Mouse (Mus musculus): Measurements from ENCODE around the gene Gm42906. TPM values are rescaled to one million over a fixed set of nuclear protein-coding genes. Genes with fewer than 3 reads are reported as not detected.

The Gm42906 gene
- total RNA-seq, 2 experiments from 2014 or later: not detected

DNA sequence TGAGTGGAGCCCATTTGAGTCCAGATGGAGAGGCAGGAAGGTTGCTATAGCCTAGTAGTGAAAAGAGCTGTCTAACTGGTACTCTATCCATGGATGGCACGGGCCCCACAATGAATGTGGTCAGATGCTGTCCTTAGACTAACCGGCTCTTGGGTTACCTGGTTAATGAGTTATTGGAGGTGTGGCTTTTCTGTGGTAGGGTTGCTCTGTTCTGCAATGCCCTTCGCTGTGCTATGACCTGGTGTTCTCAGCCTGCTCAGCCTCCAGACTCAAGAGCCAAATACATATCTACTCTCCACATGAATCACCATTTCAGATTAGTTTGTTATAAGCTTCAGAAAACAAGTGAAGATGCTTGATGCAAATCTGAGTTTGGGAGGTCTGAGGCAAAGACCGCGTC lies 385.1 kb downstream of the Gm42906 start:
- Histone ChIP-seq H3K4me3 (no peak overlapping the region), H3K27ac (no peak overlapping the region)
- TF ChIP-seq CTCF (IDR thresholded peaks at IDR 0.05): no peak
- intact Hi-C loops (cut with DNase I): no loop called here
- DNase-seq (ENCODE audit: extremely low spot score in 1 of 2, low spot score in 2 of 2): no peak

DNA sequence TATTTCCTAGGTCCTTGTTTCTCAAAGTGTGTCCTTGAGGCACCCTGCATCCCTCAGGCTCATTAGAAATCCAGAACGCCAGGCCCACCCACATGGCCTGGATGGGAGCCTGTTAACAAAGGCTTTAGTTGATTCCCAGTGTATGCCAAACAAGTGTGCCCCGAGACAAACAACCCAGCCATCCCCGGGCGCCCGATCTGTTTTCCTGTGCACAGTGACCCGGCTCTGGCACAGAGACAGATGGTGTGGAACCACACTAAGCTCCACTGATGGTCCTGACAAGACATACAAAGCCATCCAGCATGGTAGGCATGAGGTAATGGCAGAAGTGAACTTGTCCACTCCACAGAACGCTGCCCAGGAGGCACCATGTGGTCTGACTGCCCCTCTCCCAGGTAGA lies 390.1 kb downstream of the Gm42906 start:
- Histone ChIP-seq H3K27ac (no peak overlapping the region), H3K4me3 (no peak overlapping the region)
- intact Hi-C loops (cut with DNase I): no loop called here
- no peak for DNase-seq (ENCODE audit: extremely low spot score in 1 of 2, low spot score in 2 of 2)
- TF ChIP-seq CTCF (IDR thresholded peaks at IDR 0.05): no peak

DNA sequence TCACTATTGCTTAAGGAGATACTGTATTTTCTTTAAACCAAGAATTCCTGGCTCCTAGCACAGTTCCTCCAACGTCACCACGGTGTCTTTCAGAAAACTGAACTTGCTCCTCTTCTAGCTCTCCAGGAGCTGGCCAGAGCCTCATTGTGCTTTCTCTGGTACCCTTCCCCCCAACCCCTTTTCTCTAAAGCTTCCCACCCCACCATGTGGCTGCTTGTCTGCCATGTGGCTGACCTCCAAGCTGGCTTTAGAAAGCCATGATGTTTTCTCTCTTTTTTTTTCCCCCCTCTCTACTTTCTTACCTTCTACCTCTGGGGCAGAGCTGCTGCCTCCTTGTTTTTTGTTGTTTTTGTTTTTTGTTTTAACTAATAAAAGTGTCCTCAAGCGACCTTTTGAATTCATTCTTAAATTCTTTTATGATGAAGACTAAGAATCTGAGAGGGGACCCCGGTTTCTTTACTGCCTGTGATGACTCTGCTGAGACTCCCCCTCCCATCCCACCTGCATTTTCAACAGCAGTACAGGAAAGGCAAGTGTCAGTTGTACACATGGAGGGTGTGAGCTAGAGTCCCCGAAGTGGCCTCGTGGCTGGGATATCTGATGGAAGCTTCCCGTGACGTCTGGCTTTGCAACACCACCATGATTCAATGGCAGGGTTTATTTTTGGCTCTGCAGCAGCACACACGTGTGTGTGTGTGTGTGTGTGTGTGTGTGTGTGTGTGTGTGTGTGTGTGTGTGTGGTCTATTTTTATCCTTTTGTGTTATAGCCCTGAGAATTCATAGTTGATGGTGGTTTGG lies 393.0 kb downstream of the Gm42906 start:
- intact Hi-C loops (cut with DNase I): no loop called here
- no peak for DNase-seq (ENCODE audit: extremely low spot score in 1 of 2, low spot score in 2 of 2)
- no peak for TF ChIP-seq CTCF (IDR thresholded peaks at IDR 0.05)

DNA sequence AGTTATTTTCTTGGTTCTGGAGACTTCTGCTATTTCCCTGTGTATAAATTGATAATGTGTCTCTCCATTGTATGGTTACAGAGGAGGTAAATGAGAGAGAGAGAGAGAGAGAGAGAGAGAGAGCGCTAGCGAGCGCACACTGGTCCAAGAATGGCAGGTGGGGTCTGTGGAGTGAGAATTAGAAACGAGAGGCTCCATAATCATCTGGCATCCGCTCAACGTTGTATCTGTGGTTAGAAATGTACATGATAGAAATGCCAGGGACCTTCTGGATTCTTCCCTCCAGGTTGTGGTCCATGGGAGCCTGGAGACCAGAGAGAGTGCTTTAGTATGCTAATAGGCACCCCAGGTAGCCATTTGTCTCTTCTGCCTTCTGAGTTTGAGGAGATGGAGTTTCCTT lies 399.1 kb downstream of the Gm42906 start:
- no peak for TF ChIP-seq CTCF (IDR thresholded peaks at IDR 0.05)
- Histone ChIP-seq H3K4me3 (no peak overlapping the region), H3K27ac (no peak overlapping the region)
- DNase-seq (ENCODE audit: extremely low spot score in 1 of 2, low spot score in 2 of 2): no peak
- intact Hi-C loops (cut with DNase I): no loop called here

More for the DNA sequence above, 393.0 kb downstream of the Gm42906 start:
- no peak overlapping the region for H3K4me3 ChIP-seq
- no peak overlapping the region for H3K27ac ChIP-seq

DNA sequence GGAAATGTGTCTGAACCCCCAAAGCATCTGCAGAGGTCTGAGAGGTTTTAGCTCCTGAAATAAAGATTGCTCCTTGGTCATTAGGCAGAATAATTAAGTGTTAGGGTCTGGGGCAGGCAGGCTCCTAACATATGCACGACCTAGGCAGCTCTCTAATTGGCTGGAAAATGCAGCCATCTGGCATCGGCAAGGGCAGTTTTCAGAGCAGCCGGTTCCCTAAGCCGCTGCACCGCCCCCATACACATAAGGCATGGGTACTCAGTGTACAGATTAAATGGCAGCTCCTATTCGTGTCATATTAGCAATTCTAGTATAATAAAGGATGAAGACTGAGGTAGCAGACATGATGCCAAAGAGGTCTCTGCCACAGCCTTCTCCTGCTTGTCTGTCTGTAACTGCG lies 400.8 kb downstream of the Gm42906 start:
- TF ChIP-seq CTCF (IDR thresholded peaks at IDR 0.05): no peak
- H3K4me3 ChIP-seq: no peak overlapping the region
- intact Hi-C loops (cut with DNase I): no loop called here
- no peak overlapping the region for H3K27ac ChIP-seq
- no peak for DNase-seq (ENCODE audit: extremely low spot score in 1 of 2, low spot score in 2 of 2)

DNA sequence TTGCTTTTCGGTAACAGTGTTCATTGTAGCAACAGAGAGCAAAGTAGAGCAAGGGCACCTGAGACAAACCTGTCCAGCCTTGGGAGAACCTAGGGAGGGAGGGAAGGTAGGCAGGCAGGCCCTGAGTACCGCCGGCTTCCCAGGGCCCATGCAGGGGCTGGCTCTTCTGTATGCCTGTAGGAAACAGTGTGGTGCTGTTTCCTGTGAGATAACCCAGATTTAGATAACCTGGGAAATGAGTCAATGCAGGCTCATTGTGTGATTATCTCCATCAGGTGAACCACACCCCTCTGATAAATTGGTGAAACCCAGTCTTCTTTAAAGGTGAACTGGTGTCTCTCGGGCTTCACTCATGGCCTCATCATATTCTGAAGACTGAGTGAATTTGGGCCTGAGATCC lies 401.9 kb downstream of the Gm42906 start:
- Histone ChIP-seq H3K4me3 (no peak overlapping the region), H3K27ac (no peak overlapping the region)
- intact Hi-C loops (cut with DNase I): no loop called here
- TF ChIP-seq CTCF (IDR thresholded peaks at IDR 0.05): no peak
- DNase-seq (ENCODE audit: extremely low spot score in 1 of 2, low spot score in 2 of 2): no peak

DNA sequence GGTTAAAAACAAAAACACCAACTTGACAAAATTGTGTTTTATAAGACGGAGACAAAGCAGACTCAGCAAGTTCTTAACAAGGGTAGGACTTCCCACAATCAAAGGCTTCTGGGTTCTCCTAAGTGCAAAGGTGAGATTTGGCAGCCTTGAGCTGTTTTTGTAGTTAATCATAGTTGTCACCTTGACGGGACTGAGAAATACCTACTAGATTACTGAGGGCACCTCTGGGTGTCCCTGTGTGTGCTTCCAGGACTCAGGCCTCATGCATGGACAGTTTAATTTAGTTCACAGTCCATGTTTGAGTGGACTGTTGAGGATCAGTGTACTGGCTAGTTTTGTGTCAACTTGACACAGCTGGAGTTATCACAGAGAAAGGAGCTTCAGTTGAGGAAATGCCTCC lies 403.5 kb downstream of the Gm42906 start:
- Histone ChIP-seq H3K4me3 (no peak overlapping the region), H3K27ac (peak overlapping the region; percentile 19; the same call in 1 of the 2 replicates)
- intact Hi-C loops (cut with DNase I): no loop called here
- no peak for TF ChIP-seq CTCF (IDR thresholded peaks at IDR 0.05)
- no peak for DNase-seq (ENCODE audit: extremely low spot score in 1 of 2, low spot score in 2 of 2)

DNA sequence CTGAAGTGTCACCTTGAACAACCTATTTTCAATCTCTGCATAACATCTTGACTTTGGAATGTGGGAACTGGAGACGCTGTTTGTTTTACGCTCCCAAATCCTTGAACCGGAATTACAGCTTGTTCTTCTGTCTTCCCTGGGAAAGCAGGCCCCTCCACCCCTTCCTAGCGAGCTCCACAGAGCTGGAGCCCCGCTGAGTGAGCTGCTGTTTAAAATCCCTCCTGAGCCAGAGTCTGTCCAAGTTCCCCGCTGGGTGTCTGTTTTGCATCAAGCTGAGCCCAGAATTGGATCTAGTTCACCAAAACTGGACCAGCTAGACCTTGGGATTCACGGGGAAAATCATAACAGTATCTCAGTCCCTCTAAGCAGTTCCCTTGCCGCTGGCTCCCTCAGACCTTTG lies 404.5 kb downstream of the Gm42906 start:
- intact Hi-C loops (cut with DNase I): loop anchor here (2.0 kb wide), 2 partner anchors 33 to 41 kb away; no protein-coding TSS in a partner anchor
- no peak for TF ChIP-seq CTCF (IDR thresholded peaks at IDR 0.05)
- Histone ChIP-seq H3K4me3 (no peak overlapping the region), H3K27ac (peak overlapping the region; percentile 77)
- peak; percentile 39 to 42 for DNase-seq (ENCODE audit: extremely low spot score in 1 of 2, low spot score in 2 of 2)

DNA sequence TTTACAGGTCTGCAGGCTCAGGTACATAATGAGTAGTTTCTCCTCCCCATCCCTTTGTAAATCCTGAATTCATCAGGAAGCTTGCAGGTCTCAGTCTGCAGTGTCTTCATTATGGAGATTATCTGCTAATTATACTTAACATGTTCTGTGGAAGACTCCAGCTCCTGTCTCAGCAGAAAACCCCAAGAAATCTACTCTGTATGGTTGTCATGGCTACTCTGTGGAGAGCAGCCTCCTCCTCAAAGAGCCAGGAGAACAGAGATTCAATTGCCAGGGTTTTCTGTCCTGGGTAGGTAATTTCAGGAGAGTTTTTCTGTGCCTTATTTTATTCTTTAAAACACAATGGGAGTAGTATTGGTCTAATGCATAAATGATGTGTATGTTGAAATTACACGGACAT lies 405.0 kb downstream of the Gm42906 start:
- H3K4me3 ChIP-seq: no peak overlapping the region
- intact Hi-C loops (cut with DNase I): loop anchor here (2.0 kb wide), 2 partner anchors 34 to 42 kb away; no protein-coding TSS in a partner anchor
- H3K27ac ChIP-seq: peak overlapping the region; percentile 77
- TF ChIP-seq CTCF (IDR thresholded peaks at IDR 0.05): no peak
- no peak for DNase-seq (ENCODE audit: extremely low spot score in 1 of 2, low spot score in 2 of 2)

DNA sequence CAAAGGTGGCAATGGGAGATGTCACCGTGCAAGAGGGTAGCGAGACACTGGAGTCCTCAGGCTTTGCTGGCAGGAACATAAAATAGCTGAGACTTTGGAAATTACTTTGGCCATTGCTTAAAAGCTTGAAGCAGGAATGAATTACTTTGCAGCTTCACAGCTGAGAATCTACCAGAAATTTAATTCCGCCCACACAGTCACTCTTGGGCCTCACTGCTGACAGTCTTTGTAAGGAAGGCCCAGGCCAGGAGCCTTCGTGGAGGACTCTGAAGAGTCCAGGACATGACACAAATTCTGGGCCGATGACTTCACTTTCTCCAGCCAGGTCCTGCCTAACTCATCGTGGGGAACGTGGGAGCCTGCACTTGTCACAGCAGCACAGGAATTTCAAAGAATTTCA lies 405.9 kb downstream of the Gm42906 start:
- Histone ChIP-seq H3K27ac (peak overlapping the region; percentile 77), H3K4me3 (no peak overlapping the region)
- TF ChIP-seq CTCF (IDR thresholded peaks at IDR 0.05): no peak
- intact Hi-C loops (cut with DNase I): loop anchor here (2.0 kb wide), 2 partner anchors 35 to 43 kb away; no protein-coding TSS in a partner anchor
- DNase-seq (ENCODE audit: extremely low spot score in 1 of 2, low spot score in 2 of 2): no peak

DNA sequence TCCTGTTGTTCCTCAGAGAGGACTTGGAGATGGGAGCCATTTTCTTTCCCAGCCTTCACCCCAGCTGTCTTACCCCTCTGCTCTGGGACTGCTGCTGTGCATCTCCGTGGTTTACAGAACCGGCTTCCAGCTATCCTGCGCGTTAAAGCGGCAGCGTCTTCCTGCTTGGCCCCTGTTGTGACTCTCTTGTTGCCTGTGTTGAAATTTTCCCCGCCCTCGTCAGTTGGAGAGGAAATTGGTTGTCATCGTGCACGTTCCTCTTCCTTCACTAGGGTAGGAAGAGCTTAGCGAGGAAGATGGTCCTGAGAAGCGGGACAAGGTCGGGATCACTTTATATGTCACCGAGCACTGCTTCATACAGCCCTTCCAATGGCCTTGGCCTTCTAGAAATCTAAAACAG lies 407.1 kb downstream of the Gm42906 start:
- DNase-seq (ENCODE audit: extremely low spot score in 1 of 2, low spot score in 2 of 2): no peak
- H3K4me3 ChIP-seq: no peak overlapping the region
- no peak for TF ChIP-seq CTCF (IDR thresholded peaks at IDR 0.05)
- intact Hi-C loops (cut with DNase I): no loop called here
- peak overlapping the region; percentile 58; the same call in 1 of the 2 replicates for H3K27ac ChIP-seq

DNA sequence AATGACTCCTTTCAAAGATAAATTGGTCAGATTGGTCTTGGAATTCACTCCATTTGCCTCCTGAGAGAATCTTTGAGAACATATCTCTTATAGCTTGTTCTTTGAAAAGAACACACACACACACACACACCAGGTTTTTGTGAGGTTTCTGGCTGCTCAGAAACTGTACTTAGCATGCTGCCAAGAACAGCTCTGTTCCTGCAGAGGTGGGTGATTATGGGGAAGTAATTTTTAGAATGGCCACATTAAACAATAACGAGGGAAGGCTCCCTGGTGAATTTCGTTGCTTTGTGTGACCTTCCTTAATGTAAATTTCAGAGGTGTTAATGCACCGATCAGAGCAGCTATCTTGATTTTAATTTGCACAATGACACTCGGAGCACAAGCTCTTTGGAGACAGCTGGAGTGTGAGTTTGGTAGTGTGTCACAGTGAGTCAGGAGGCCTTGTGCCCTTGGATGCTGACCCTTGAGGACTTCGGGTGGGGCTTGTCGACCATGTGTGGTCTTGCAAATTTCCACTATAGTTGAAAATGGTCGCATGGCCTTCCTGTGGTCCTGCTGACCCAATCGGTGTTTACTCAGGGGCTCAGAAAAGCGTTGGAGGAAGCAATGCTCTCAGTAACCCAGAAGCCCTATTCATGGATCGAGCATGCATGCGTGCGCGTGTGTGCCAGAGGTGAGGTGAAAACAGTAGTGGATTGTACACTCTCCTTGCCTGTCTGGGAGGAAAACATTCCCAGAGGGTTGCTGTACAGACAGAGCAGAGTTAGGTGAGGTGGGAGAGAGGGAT lies 407.7 kb downstream of the Gm42906 start:
- DNase-seq (ENCODE audit: extremely low spot score in 1 of 2, low spot score in 2 of 2): no peak
- H3K4me3 ChIP-seq: no peak overlapping the region
- H3K27ac ChIP-seq: peak overlapping the region; percentile 58
- intact Hi-C loops (cut with DNase I): no loop called here
- no peak for TF ChIP-seq CTCF (IDR thresholded peaks at IDR 0.05)
